Mouse (Mus musculus) liver, adult 2 months (tissue): ENCODE measurements around the gene Ift43. TPM values are rescaled to one million over a fixed set of nuclear protein-coding genes. Genes with fewer than 3 reads are reported as not detected.

Experiments used
- DNase-seq: peaks from one replicate; pipeline ENCODE4 v3.0.0-alpha.2; 2011; ENCODE audit warnings: low read depth, low spot score; ENCODE audit errors: extremely low read depth
- H3K27ac ChIP-seq: fragments of 200-500 bp; replicated peaks from 2 replicates; pipeline ENCODE4 v1.5.1; 2012; ENCODE audit warnings: low read depth, mild to moderate bottlenecking, control low read depth, inconsistent platforms, low read length; ENCODE audit not compliant: insufficient read depth
- H3K27me3 ChIP-seq: fragments of 200-500 bp; 2 replicates; pipeline ENCODE4 v1.6.1; 2012; ENCODE audit warnings: mild to moderate bottlenecking, moderate library complexity, low read length, inconsistent platforms; ENCODE audit not compliant: control insufficient read depth, insufficient read depth
- H3K36me3 ChIP-seq: fragments of 200-500 bp; 2 replicates; pipeline ENCODE4 v1.6.1; 2012; ENCODE audit warnings: low read length, inconsistent platforms; ENCODE audit not compliant: control insufficient read depth, insufficient read depth
- H3K4me1 ChIP-seq: fragments of 200-500 bp; 2 replicates; pipeline ENCODE4 v1.6.1; 2011; ENCODE audit warnings: low read length; ENCODE audit not compliant: control insufficient read depth, insufficient read depth
- H3K4me3 ChIP-seq: fragments of 200-500 bp; 2 replicates; pipeline ENCODE4 v1.5.1; 2011; ENCODE audit warnings: low read depth, mild to moderate bottlenecking, control low read depth, low read length, moderate library complexity; ENCODE audit not compliant: insufficient read depth
- H3K79me2 ChIP-seq: fragments of 200-500 bp; 2 replicates; pipeline ENCODE4 v1.6.1; 2012; ENCODE audit warnings: inconsistent platforms, mild to moderate bottlenecking, low read length, moderate library complexity; ENCODE audit not compliant: control insufficient read depth, insufficient read depth
- H3K9ac ChIP-seq: fragments of 200-500 bp; 2 replicates; pipeline ENCODE4 v1.6.1; 2012; ENCODE audit warnings: low read depth, mild to moderate bottlenecking, control low read depth, inconsistent platforms, low read length
- CTCF ChIP-seq: fragments of 200-500 bp; IDR thresholded peaks from 2 replicates; pipeline ENCODE4 v1.5.1; 2011; ENCODE audit warnings: low read depth, low read length, control low read depth
- POLR2A ChIP-seq: fragments of 200-500 bp; IDR thresholded peaks from 2 replicates; pipeline ENCODE4 v1.6.1; 2011; ENCODE audit warnings: low read length, control low read depth; ENCODE audit not compliant: insufficient read depth; ENCODE audit errors: extremely low read depth
- WGBS: fragments of 180-500 bp; shearing (Covaris S2); methylation state at CpG from one replicate; pipeline ENCODE4 v1.1.7; 2018; 5-methylcytosine and 5-hydroxymethylcytosine counted together
- polyA plus RNA-seq: library from polyadenylated mRNA; depleted of rRNA; stranded (reverse); fragments of >200 nt; gene quantifications from 2 replicates; pipeline ENCODE4 v1.2.3, GENCODE M21; 2012
- total RNA-seq: library from RNA; depleted of rRNA; stranded (reverse); fragments of >200 nt; gene quantifications from 2 replicates; pipeline ENCODE4 v1.2.3, GENCODE M21; 2014

Gene Ift43
- total and polyA plus RNA-seq, 2 experiments: 3.5 to 4.5 TPM

DNA sequence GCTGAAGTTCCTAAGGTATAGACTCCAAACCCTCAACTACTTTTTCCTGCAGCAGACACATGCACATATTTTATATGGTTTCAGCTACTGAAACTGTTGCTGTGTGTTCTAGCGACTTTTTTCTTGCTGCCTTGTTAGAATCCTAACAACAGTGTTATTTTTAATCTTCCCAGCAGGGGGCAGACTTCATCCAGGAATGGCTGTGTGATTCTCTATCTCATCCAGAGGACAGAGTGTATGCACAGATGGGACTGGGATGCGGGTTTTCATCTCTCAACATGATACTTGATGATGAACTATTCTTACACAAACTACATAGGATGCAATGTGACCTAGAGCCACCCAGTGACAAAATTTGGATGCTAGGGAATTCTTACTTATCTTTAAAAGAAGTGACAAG lies 50.5 kb downstream of the Ift43 start:
- Histone ChIP-seq H3K27ac (no peak overlapping the region), H3K36me3 (no peaks in the 10 kb centered on the region), H3K9ac (no peak overlapping the region), H3K4me1 (no peaks in the 10 kb centered on the region), H3K27me3 (no peaks in the 10 kb centered on the region), H3K79me2 (no peaks in the 10 kb centered on the region), H3K4me3 (no peak overlapping the region)
- DNase-seq: peak; percentile 31
- WGBS: 24% methylated on average over 2 of the region's 2 CpGs
- TF ChIP-seq POLR2A (no peak), CTCF (peak; percentile 35)

- Histone ChIP-seq H3K27me3 (no peaks in the 10 kb centered on the region), H3K79me2 (no peaks in the 10 kb centered on the region), H3K4me3 (no peak overlapping the region), H3K9ac (no peak overlapping the region), H3K27ac (no peak overlapping the region), H3K36me3 (no peaks in the 10 kb centered on the region), H3K4me1 (no peaks in the 10 kb centered on the region)
- no peak for DNase-seq
- WGBS: 61% methylated on average over 4 of the region's 4 CpGs
- TF ChIP-seq POLR2A: no peak
- no peak for TF ChIP-seq CTCF
Measured at GRCm38 (mm10) chr12:86135691-86136090, 53.4 kb downstream of the Ift43 start.

GRCm38 (mm10) chr12:86138696-86139095 lies 56.4 kb downstream of the Ift43 start:
- Histone ChIP-seq H3K79me2 (no peaks in the 10 kb centered on the region), H3K9ac (no peak overlapping the region), H3K4me3 (no peak overlapping the region), H3K36me3 (no peaks in the 10 kb centered on the region), H3K27ac (no peak overlapping the region), H3K4me1 (no peaks in the 10 kb centered on the region), H3K27me3 (no peaks in the 10 kb centered on the region)
- TF ChIP-seq POLR2A (no peak), CTCF (no peak)
- DNase-seq: no peak
- 93% methylated on average over 9 of the region's 9 CpGs for WGBS

DNA sequence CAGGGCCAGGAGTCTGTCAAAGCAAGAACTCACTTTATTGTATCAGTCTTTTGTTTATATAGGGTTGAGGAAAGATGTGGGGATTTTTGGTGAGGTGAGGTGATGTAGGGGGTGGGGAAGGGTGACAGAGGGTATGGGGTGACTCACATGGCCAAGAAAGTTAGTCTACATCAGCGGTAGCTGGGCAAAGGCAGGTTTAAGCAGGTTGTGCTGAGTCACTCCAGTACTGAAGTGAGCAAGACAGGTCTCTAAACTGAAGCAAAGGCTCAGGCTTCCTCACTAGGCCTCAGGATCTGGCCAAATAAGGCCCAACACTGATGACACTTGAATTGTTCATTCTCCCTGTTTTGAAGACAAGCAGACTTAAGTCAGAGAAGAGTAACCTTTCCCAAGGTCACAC lies 60.0 kb downstream of the Ift43 start:
- H3K4me3 ChIP-seq: no peak overlapping the region
- no peaks in the 10 kb centered on the region for H3K36me3 ChIP-seq
- no peak for TF ChIP-seq POLR2A
- no peak for TF ChIP-seq CTCF
- no peaks in the 10 kb centered on the region for H3K79me2 ChIP-seq
- 87% methylated on average over 1 of the region's 1 CpGs for WGBS
- no peak overlapping the region for H3K9ac ChIP-seq
- H3K27ac ChIP-seq: no peak overlapping the region
- no peaks in the 10 kb centered on the region for H3K4me1 ChIP-seq
- no peak for DNase-seq
- no peaks in the 10 kb centered on the region for H3K27me3 ChIP-seq

- Histone ChIP-seq H3K27ac (no peak overlapping the region), H3K36me3 (no peaks in the 10 kb centered on the region), H3K4me3 (no peak overlapping the region), H3K79me2 (no peaks in the 10 kb centered on the region), H3K9ac (no peak overlapping the region), H3K4me1 (no peaks in the 10 kb centered on the region), H3K27me3 (no peaks in the 10 kb centered on the region)
- TF ChIP-seq POLR2A (no peak), CTCF (no peak)
- no peak for DNase-seq
- WGBS: 97% methylated on average over 3 of the region's 3 CpGs
Measured at GRCm38 (mm10) chr12:86146246-86146645, 63.9 kb downstream of the Ift43 start.

GRCm38 (mm10) chr12:86148271-86148670 lies 65.9 kb downstream of the Ift43 start:
- no peak overlapping the region for H3K27ac ChIP-seq
- no peak overlapping the region for H3K9ac ChIP-seq
- H3K79me2 ChIP-seq: no peaks in the 10 kb centered on the region
- no peaks in the 10 kb centered on the region for H3K36me3 ChIP-seq
- TF ChIP-seq CTCF (no peak), POLR2A (no peak)
- no peak overlapping the region for H3K4me3 ChIP-seq
- no peaks in the 10 kb centered on the region for H3K4me1 ChIP-seq
- DNase-seq: no peak
- WGBS: 83% methylated on average over 6 of the region's 6 CpGs
- no peaks in the 10 kb centered on the region for H3K27me3 ChIP-seq

DNA sequence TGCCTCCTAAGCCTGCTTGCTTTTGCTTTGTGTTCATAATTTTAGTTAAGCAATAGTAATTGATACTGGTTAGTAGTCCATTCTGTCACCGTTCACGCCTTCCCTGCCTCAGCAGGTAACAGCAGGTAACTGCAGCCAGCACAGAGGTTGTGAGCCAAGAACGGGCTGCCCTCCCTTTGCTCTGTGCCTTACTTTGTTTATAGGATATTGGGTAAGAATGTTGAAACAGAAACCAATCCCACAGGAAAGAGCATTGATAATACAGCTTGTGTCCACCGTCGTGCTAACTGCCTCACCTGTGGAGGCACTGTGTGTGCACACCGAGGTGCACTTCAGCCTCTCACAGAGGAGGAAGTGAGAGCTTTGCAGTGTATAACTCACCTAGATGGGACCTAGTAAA lies 66.7 kb downstream of the Ift43 start:
- no peak overlapping the region for H3K27ac ChIP-seq
- H3K4me3 ChIP-seq: peak overlapping the region; percentile 0
- no peaks in the 10 kb centered on the region for H3K79me2 ChIP-seq
- peak; percentile 84 for DNase-seq
- no peaks in the 10 kb centered on the region for H3K27me3 ChIP-seq
- H3K36me3 ChIP-seq: no peaks in the 10 kb centered on the region
- TF ChIP-seq CTCF: peak; percentile 53
- TF ChIP-seq POLR2A: no peak
- 19% methylated on average over 6 of the region's 6 CpGs for WGBS
- 0 out of 2 replicates have a peak overlapping the region, but pooled peaks have one; percentile 11 for H3K9ac ChIP-seq
- no peaks in the 10 kb centered on the region for H3K4me1 ChIP-seq
